Mouse (Mus musculus): ENCODE data around the gene Noa1.

DNA sequence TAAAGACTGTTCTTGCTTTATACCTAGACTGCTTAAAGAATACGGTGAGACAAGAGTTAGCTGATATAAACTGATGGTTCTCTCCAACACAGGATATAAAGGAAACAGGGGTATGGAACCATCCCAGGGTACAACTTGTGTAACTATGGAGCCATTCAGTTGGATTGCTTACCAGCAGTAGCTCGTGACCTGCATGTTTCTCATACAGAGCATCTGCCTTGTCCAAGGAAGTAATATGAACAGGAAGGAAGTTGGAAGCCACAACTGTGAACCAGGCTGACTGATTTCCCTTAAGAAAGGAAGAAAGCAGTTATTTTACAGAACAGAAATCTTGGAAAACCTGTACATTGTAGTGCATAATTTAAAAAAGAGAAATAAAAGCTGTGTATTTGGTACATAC, 10.4 kb downstream of the Noa1 start:
- TF ChIP-seq POLR2A (IDR thresholded peaks at IDR 0.05; ENCODE audit: low read depth, low read length): no peak
- no peak for TF ChIP-seq CTCF (IDR thresholded peaks at IDR 0.05; ENCODE audit: extremely low read depth, insufficient read length, insufficient replicate concordance, low read depth, low read length)

All from small intestine, adult 2 months (tissue).